Mouse (Mus musculus) lung, postnatal 0 days (tissue): ENCODE data around the gene Limd1.
A peak's percentile ranks its signal among the peaks of the same experiment; 100 is the strongest.

Source experiments
- CTCF ChIP-seq: IDR thresholded peaks from 2 replicates; pipeline ENCODE4 v1.5.1; 2016; ENCODE audit warnings: antibody characterized with exemption, mild to moderate bottlenecking
- EP300 ChIP-seq: IDR thresholded peaks from 2 replicates; pipeline ENCODE4 v1.6.1; 2016; ENCODE audit warnings: antibody characterized with exemption, mild to moderate bottlenecking, control low read depth

DNA sequence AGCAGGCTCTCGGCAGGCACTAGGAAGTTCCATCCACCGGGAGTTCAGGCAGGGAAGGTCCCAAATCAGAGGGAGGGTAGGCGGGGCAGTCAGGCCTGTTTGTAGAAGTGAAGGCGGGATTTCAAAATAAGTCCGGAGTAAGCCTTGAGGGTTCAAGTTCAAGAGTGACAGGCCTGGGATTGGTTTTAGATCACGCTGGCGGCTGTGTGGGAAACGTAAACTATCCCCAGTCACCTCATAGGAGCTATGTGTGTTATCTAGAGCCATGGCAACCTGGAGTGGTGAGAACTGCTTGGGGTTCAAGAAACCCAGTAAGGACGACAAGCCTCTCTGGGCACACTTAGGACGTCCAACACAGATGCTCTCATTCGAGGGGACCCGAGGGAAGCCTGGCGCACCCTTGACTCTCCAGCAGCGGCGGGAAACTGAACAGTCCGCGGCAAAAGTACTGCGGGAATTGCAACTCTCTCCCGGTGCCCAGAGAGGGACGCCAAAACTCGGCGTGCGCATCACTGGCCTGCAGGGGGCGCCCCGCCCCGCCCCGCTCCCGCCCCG lies 398 bp upstream of the Limd1 start:
- TF ChIP-seq CTCF: peak; percentile 66
- no peak for TF ChIP-seq EP300
